Mouse (Mus musculus) ES-E14 (cell line): ENCODE results near the gene Ttc22. TPM values are rescaled to one million over a fixed set of nuclear protein-coding genes. Genes with fewer than 3 reads are reported as not detected.

Experiments used
- DNase-seq: peaks from one replicate; pipeline ENCODE4 v3.0.0-alpha.2; 2013; ENCODE audit warnings: low read depth, low spot score
- H3K27ac ChIP-seq: 2 replicates; pipeline ENCODE4 v1.5.1; 2012; ENCODE audit warnings: low read depth, mild to moderate bottlenecking, low read length, moderate library complexity, mixed read lengths; ENCODE audit not compliant: poor library complexity, insufficient read depth, severe bottlenecking
- H3K36me3 ChIP-seq: 2 replicates; pipeline ENCODE4 v1.6.1; 2012; ENCODE audit warnings: mild to moderate bottlenecking, low read length, moderate library complexity, mixed read lengths; ENCODE audit not compliant: control insufficient read depth, poor library complexity, insufficient read depth, severe bottlenecking
- H3K4me1 ChIP-seq, 2 experiments: fragments of 150-350 bp in 1 of 2; sonication (generic) in 1 of 2; 2 replicates each; pipeline ENCODE4 v1.6.1; 2012; ENCODE audit warnings: low read length in 2 of 2, mild to moderate bottlenecking in 1 of 2, mixed read lengths in 1 of 2; ENCODE audit not compliant: control insufficient read depth in 2 of 2, insufficient read depth in 2 of 2, poor library complexity in 1 of 2
- H3K4me3 ChIP-seq, 2 experiments: fragments of 150-350 bp in 1 of 2; sonication (generic) in 1 of 2; 2 replicates each; pipeline ENCODE4 v1.5.1; 2012; ENCODE audit warnings: low read length in 2 of 2, low read depth in 1 of 2, mild to moderate bottlenecking in 1 of 2, mixed read lengths in 1 of 2; ENCODE audit not compliant: insufficient read depth in 1 of 2, poor library complexity in 1 of 2, severe bottlenecking in 1 of 2
- H3K9ac ChIP-seq: 2 replicates; pipeline ENCODE4 v1.6.1; 2012; ENCODE audit warnings: low read depth, mild to moderate bottlenecking, low read length, mixed read lengths; ENCODE audit not compliant: poor library complexity, insufficient read depth, severe bottlenecking
- H3K9me3 ChIP-seq: fragments of 150-350 bp; sonication (generic); 2 replicates; pipeline ENCODE4 v1.6.1; 2012; ENCODE audit warnings: low read depth, mild to moderate bottlenecking, low read length; ENCODE audit not compliant: control insufficient read depth, insufficient read depth
- CHD2 ChIP-seq: IDR thresholded peaks from 2 replicates; pipeline ENCODE4 v1.6.1; 2014; ENCODE audit warnings: mild to moderate bottlenecking, low read depth, low read length, inconsistent platforms
- HCFC1 ChIP-seq: IDR thresholded peaks from 2 replicates; pipeline ENCODE4 v1.6.1; 2012; ENCODE audit warnings: low read length, inconsistent platforms, borderline replicate concordance; ENCODE audit not compliant: insufficient read depth
- MAFK ChIP-seq: IDR thresholded peaks from 2 replicates; pipeline ENCODE4 v1.6.1; 2014; ENCODE audit warnings: mild to moderate bottlenecking, low read depth, low read length, inconsistent platforms; ENCODE audit not compliant: insufficient read depth
- ZC3H11A ChIP-seq: IDR thresholded peaks from 2 replicates; pipeline ENCODE4 v1.6.1; 2012; ENCODE audit warnings: low read depth, mild to moderate bottlenecking, inconsistent platforms, low read length, borderline replicate concordance
- ZNF384 ChIP-seq: IDR thresholded peaks from 2 replicates; pipeline ENCODE4 v1.6.1; 2012; ENCODE audit warnings: low read depth, low read length, inconsistent platforms
- in situ Hi-C, 2 experiments: fragments of 600-800 bp; cut with MboI; formaldehyde crosslinking; loops; one replicate each; pipeline ENCODE4 v1.15.1; 2025; ENCODE audit warnings: low sequenced_read_pairs in 2 of 2, inconsistent platforms in 1 of 2; ENCODE audit not compliant: unreplicated experiment in 2 of 2
- total RNA-seq: library from RNA; depleted of rRNA; stranded (reverse); fragments of 300-350 nt; gene quantifications from 2 replicates; pipeline ENCODE4 v1.2.3, GENCODE M21; 2012

Ttc22 gene
- total RNA-seq, 1 experiment = 0.09 TPM

- in situ Hi-C loops = no loop called here
- Histone ChIP-seq H3K9ac (no peak overlapping the region), H3K27ac (no peak overlapping the region), H3K36me3 (no peaks in the 10 kb centered on the region), H3K9me3 (no peaks in the 10 kb centered on the region), H3K4me3 (no peak overlapping the region), H3K4me1 (no peaks in the 10 kb centered on the region)
- no peak for DNase-seq
- TF ChIP-seq ZNF384 (no peak), ZC3H11A (no peak), MAFK (no peak), HCFC1 (no peak), CHD2 (no peak)
Observed at GRCm38 (mm10) chr4:106643483-106644217, 21.4 kb downstream of the Ttc22 start.

DNA sequence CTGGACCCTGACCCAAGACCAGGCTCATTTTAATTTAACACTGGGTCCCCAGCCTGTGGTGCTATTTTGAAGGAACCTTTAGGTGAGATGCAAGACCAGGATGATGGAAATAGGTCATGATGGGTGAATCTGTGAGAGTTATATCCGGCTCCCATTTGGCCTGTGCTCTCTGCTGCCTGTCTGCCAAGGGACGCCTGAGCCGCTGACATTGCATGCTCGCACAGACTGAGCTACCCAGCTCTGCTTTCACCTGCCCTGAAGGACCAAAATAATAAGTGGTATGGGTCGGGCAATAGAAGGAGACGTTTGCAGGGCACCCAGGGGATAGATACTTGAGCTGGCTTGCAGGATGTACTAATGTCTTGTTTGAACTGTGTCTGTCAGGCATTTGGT, 22.0 kb downstream of the Ttc22 start:
- TF ChIP-seq HCFC1 = no peak
- TF ChIP-seq ZNF384 = no peak
- no peak for TF ChIP-seq MAFK
- TF ChIP-seq ZC3H11A = no peak
- TF ChIP-seq CHD2 = no peak
- H3K4me3 ChIP-seq = no peak overlapping the region
- no peaks in the 10 kb centered on the region for H3K4me1 ChIP-seq
- no peak overlapping the region for H3K9ac ChIP-seq
- H3K9me3 ChIP-seq = no peaks in the 10 kb centered on the region
- H3K27ac ChIP-seq = no peak overlapping the region
- no peaks in the 10 kb centered on the region for H3K36me3 ChIP-seq
- no peak for DNase-seq
- in situ Hi-C loops = no loop called here

DNA sequence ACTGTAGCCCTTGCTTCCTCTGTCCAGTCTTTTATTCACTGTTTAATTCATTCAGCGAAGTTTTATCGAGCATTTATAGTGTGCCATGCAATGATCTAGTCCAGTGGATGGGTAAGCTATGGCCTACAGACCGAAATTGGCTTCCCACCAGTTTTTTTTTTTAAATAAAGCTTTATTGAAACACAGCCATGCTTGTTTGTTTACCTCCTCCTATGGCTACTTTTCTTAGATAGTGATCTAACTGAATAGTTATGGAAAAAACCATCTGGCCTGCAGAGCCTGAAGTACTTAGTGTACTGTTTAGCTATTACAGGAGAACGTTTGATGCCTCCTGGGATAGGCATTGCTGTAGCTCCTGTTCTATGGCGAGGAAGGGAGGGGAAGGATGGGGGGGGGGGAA, 23.6 kb downstream of the Ttc22 start:
- Histone ChIP-seq H3K36me3 (no peaks in the 10 kb centered on the region), H3K9ac (no peak overlapping the region), H3K27ac (no peak overlapping the region), H3K4me3 (no peak overlapping the region), H3K4me1 (no peaks in the 10 kb centered on the region), H3K9me3 (no peaks in the 10 kb centered on the region)
- in situ Hi-C loops = no loop called here
- TF ChIP-seq ZC3H11A (no peak), ZNF384 (no peak), MAFK (no peak), CHD2 (no peak), HCFC1 (no peak)
- no peak for DNase-seq

DNA sequence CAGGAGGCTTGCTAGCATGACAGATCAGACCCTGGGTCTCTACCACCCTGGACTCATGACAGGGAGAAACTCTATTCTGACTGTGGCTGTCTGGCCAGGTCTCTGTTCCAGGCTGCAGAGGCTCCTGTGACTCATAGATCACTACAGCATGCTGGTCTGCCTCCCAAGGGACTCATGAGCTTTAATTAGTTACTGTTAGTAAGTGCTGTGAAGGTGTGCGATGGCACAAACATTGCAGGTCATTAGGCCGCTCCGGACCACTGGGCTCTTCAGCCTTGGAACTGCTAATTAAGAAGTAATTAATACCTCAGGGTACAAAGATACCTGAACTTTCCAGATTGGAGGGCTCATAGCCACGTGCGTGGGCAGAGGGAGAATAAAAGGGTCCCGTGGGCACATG, 24.9 kb downstream of the Ttc22 start:
- Histone ChIP-seq H3K9ac (no peak overlapping the region), H3K9me3 (no peaks in the 10 kb centered on the region), H3K4me3 (no peak overlapping the region), H3K4me1 (peaks cover 0 to 4% of the 10 kb centered on the region in 2 experiments; a peak in 1 of 4 replicates), H3K36me3 (no peaks in the 10 kb centered on the region), H3K27ac (no peak overlapping the region)
- in situ Hi-C loops = no loop called here
- TF ChIP-seq CHD2 (no peak), HCFC1 (no peak), ZC3H11A (no peak), ZNF384 (no peak), MAFK (no peak)
- DNase-seq = no peak
